Mouse (Mus musculus) layer of hippocampus, adult 11-12 months (tissue): ENCODE data around the gene Itih3.

Experiments used
- DNase-seq: peaks from one replicate; pipeline ENCODE4 v3.0.0; 2022; ENCODE audit warnings: low spot score

Gene Itih3

DNA sequence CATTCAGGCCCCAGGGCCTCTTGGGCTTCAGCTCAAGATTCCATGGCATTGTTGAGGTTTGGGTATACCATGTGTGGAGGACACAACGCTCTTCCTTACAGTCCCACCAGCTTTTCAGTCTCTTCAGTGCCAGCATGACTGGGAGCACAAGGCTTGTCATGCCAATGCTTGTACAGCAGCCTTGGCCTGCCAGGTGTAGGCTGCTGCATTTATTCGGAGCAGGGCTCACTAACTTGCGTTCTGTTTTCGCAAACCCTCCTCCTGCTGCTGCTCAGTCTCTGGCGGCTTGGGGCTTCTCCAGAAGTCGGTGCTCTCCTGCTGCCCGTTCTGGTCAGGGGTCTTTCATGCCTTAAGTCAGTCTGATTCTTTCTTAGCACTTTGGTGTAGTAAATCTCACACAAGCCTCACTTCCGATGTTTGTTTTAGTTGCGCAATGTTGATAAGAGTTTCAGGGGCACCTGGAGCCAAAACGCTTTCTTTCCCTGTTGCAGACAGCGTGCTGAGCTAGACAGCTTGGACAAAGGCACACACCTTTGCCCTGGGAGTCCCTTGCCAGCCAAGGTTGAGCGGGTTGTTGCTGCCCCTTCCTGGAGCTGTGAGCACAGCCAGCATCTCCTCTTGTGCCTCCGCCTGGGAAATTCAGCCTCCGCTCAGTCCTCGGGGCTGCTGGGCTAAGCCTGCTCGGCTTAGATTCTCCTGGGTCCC, 62.0 kb downstream of the Itih3 start:
- DNase-seq, result no peak
